ENCODE assay signal across 8 mouse cellular contexts in the genomic region with DNA sequence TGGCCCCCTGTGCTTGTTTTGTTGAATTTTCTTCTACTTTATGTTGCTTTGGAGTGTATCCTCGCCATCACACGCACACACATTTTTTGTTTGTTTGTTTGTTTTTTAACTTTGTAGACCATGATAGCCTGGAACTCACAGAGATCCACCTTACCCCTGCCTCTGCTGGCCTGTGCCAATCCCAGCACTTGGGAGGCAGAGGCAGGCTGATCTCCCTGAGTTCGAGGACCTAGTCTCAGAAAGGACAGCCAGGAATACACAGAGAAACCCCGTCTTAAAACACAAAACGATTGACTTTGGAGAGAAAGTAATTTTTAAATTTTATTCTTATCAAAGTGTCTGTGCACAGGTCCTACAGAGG. TPM values are rescaled to one million over a fixed set of nuclear protein-coding genes. Genes with fewer than 3 reads are reported as not detected.
DNase-seq lines count a peak whose midpoint lies in the region; ATAC-seq and TF ChIP-seq lines count a peak whose summit lies in the region.

No protein-coding gene starts in this region.

- peaks cover 35% of the 10 kb centered on the region for H3K4me1 ChIP-seq in erythroblast, embryonic 14.5 days (ENCODE audit: control insufficient read depth)
- peaks cover 20% of the 10 kb centered on the region for H3K4me1 ChIP-seq in limb, embryonic 12.5 days (replicated peaks)
- peaks cover 18% of the 10 kb centered on the region for H3K4me1 ChIP-seq in neural tube, embryonic 12.5 days

- 0 out of 2 replicates have a peak, but pooled peaks have one; percentile 6 for ATAC-seq in limb, embryonic 12.5 days (ENCODE audit: insufficient number of reproducible peaks, insufficient read depth, low FRiP score, low TSS enrichment, low read depth)
- peak; percentile 34; the same call in 1 of the 2 replicates for ATAC-seq in neural tube, embryonic 12.5 days (ENCODE audit: low FRiP score, low read depth)

- TF ChIP-seq CTCF in layer of hippocampus, adult 2 months (conservative IDR thresholded peaks at IDR 0.05), result peak; percentile 1; the same call in 1 of the 2 replicates

- H3K27ac ChIP-seq in layer of hippocampus, adult 2 months, result peak overlapping the region; percentile 97
- no peak overlapping the region for H3K27ac ChIP-seq in limb, embryonic 12.5 days
- H3K27ac ChIP-seq in neural tube, embryonic 12.5 days, result no peak overlapping the region

- no peak overlapping the region for H3K9ac ChIP-seq in limb, embryonic 12.5 days (replicated peaks)
- no peak overlapping the region for H3K9ac ChIP-seq in neural tube, embryonic 12.5 days

- no peak for DNase-seq in layer of hippocampus, adult 2 months (ENCODE audit: low spot score in 2 of 2)
- no peak for DNase-seq in layer of hippocampus, adult 8-10 months (ENCODE audit: low spot score in 2 of 2)
- no peak for DNase-seq in cerebellum, postnatal 14 days
- no peak for DNase-seq in gastrocnemius, adult 18-20 months (ENCODE audit: low spot score)
- no peak for DNase-seq in cerebellum, adult 9-11 months

- no peaks in the 10 kb centered on the region for H3K27me3 ChIP-seq in erythroblast, embryonic 14.5 days (ENCODE audit: control insufficient read depth)
- no peaks in the 10 kb centered on the region for H3K27me3 ChIP-seq in limb, embryonic 12.5 days
- H3K27me3 ChIP-seq in neural tube, embryonic 12.5 days (replicated peaks), result no peaks in the 10 kb centered on the region

- peak overlapping the region; percentile 90; the same call in 1 of the 2 replicates for H3K4me2 ChIP-seq in limb, embryonic 12.5 days
- peak overlapping the region; percentile 85 for H3K4me2 ChIP-seq in neural tube, embryonic 12.5 days (replicated peaks)

- no peaks in the 10 kb centered on the region for H3K9me3 ChIP-seq in erythroblast, embryonic 14.5 days (ENCODE audit: control insufficient read depth, low read length)
- no peaks in the 10 kb centered on the region for H3K9me3 ChIP-seq in limb, embryonic 12.5 days
- H3K9me3 ChIP-seq in neural tube, embryonic 12.5 days, result no peaks in the 10 kb centered on the region

- H3K36me3 ChIP-seq in erythroblast, embryonic 14.5 days (ENCODE audit: control insufficient read depth), result peaks cover 31% of the 10 kb centered on the region
- peaks cover 22% of the 10 kb centered on the region for H3K36me3 ChIP-seq in limb, embryonic 12.5 days
- H3K36me3 ChIP-seq in neural tube, embryonic 12.5 days, result peaks cover 22% of the 10 kb centered on the region

- 31% methylated on average over 5 of the region's 5 CpGs for WGBS in limb, embryonic 12.5 days
- WGBS in neural tube, embryonic 12.5 days, result 34% methylated on average over 5 of the region's 5 CpGs

- H3K4me3 ChIP-seq in layer of hippocampus, adult 2 months, result peak overlapping the region; percentile 77
- peak overlapping the region; percentile 79 for H3K4me3 ChIP-seq in erythroblast, embryonic 14.5 days (replicated peaks)
- H3K4me3 ChIP-seq in limb, embryonic 12.5 days (replicated peaks), result peak overlapping the region; percentile 93
- 0 out of 2 replicates have a peak overlapping the region, but pooled peaks have one; percentile 96 for H3K4me3 ChIP-seq in neural tube, embryonic 12.5 days

RNA-seq across cellular contexts. Expression of gene Klhl11, which starts 0.4 kb away (rescaled TPM):
- total RNA-seq in layer of hippocampus, adult 2 months (2021), result 100 to 1,000 TPM; 119 to 121 TPM
- total RNA-seq in layer of hippocampus, adult 8-10 months (2022), result 100 to 1,000 TPM in 3 of 4 experiments, 10 to 100 TPM in 1; 97.9 to 121 (median 111) TPM
- 0.03 and 0.06 TPM in 2 replicates for polyA plus RNA-seq in erythroblast, embryonic 14.5 days (2012)
- polyA plus RNA-seq in limb, embryonic 12.5 days (2016; fragmentation: Nextera tagmentation; extraction: Ambion mirVana), result 14.1 and 15.4 TPM in 2 replicates
- 12.3 and 12.4 TPM in 2 replicates for polyA plus RNA-seq in neural tube, embryonic 12.5 days (2016; fragmentation: Nextera tagmentation; extraction: Ambion mirVana)
- total RNA-seq in gastrocnemius, adult 18-20 months (2021), result 1 to 10 TPM; 2.7 to 4.2 TPM

RNA-seq across cellular contexts. Expression of gene Klhl10, which starts 31.2 kb away (rescaled TPM):
- 1 to 10 TPM in 1 of 2 experiments, under 1 TPM in 1; 0.64 to 1.4 TPM for total RNA-seq in layer of hippocampus, adult 2 months (2021)
- total RNA-seq in layer of hippocampus, adult 8-10 months (2022), result 1 to 10 TPM in 3 of 4 experiments, under 1 TPM in 1; 0.92 to 2.2 (median 1.4) TPM
- polyA plus RNA-seq in erythroblast, embryonic 14.5 days (2012), result not detected in 2 replicates
- 1.0 and 1.1 TPM in 2 replicates for polyA plus RNA-seq in limb, embryonic 12.5 days (2016; fragmentation: Nextera tagmentation; extraction: Ambion mirVana)
- 0.76 and 1.1 TPM in 2 replicates for polyA plus RNA-seq in neural tube, embryonic 12.5 days (2016; fragmentation: Nextera tagmentation; extraction: Ambion mirVana)
- under 1 TPM; 0.25 to 0.28 TPM for total RNA-seq in gastrocnemius, adult 18-20 months (2021)

RNA-seq across cellular contexts. Expression of gene Nt5c3b, which starts 31.3 kb away (rescaled TPM):
- total RNA-seq in layer of hippocampus, adult 2 months (2021), result 10 to 100 TPM; 58.4 to 58.7 TPM
- 10 to 100 TPM; 46.8 to 59.5 (median 50.4) TPM for total RNA-seq in layer of hippocampus, adult 8-10 months (2022)
- 1.4 and 1.9 TPM in 2 replicates for polyA plus RNA-seq in erythroblast, embryonic 14.5 days (2012)
- 173 and 183 TPM in 2 replicates for polyA plus RNA-seq in limb, embryonic 12.5 days (2016; fragmentation: Nextera tagmentation; extraction: Ambion mirVana)
- 101 and 105 TPM in 2 replicates for polyA plus RNA-seq in neural tube, embryonic 12.5 days (2016; fragmentation: Nextera tagmentation; extraction: Ambion mirVana)
- 1 to 10 TPM; 7.7 to 8.3 TPM for total RNA-seq in gastrocnemius, adult 18-20 months (2021)

RNA-seq across cellular contexts. Expression of gene Acly, which starts 54.9 kb away (rescaled TPM):
- total RNA-seq in layer of hippocampus, adult 2 months (2021), result 100 to 1,000 TPM; 103 to 117 TPM
- 100 to 1,000 TPM; 121 to 136 (median 128) TPM for total RNA-seq in layer of hippocampus, adult 8-10 months (2022)
- polyA plus RNA-seq in erythroblast, embryonic 14.5 days (2012), result 0.46 and 1.1 TPM in 2 replicates
- polyA plus RNA-seq in limb, embryonic 12.5 days (2016; fragmentation: Nextera tagmentation; extraction: Ambion mirVana), result 186 and 196 TPM in 2 replicates
- polyA plus RNA-seq in neural tube, embryonic 12.5 days (2016; fragmentation: Nextera tagmentation; extraction: Ambion mirVana), result 356 and 377 TPM in 2 replicates
- 10 to 100 TPM in 1 of 2 experiments, 1 to 10 TPM in 1; 9.5 to 12.2 TPM for total RNA-seq in gastrocnemius, adult 18-20 months (2021)

RNA-seq across cellular contexts. Expression of gene Fkbp10, which starts 57.4 kb away (rescaled TPM):
- 1 to 10 TPM; 4.4 to 5.8 TPM for total RNA-seq in layer of hippocampus, adult 2 months (2021)
- 1 to 10 TPM; 5.3 to 9.2 (median 7.1) TPM for total RNA-seq in layer of hippocampus, adult 8-10 months (2022)
- polyA plus RNA-seq in erythroblast, embryonic 14.5 days (2012), result 0.05 and 0.07 TPM in 2 replicates
- 101 and 118 TPM in 2 replicates for polyA plus RNA-seq in limb, embryonic 12.5 days (2016; fragmentation: Nextera tagmentation; extraction: Ambion mirVana)
- polyA plus RNA-seq in neural tube, embryonic 12.5 days (2016; fragmentation: Nextera tagmentation; extraction: Ambion mirVana), result 41.8 and 46.9 TPM in 2 replicates
- 1 to 10 TPM; 1.9 to 2.6 TPM for total RNA-seq in gastrocnemius, adult 18-20 months (2021)

Comparison
In these comparisons a context has a peak if more than half of its experiments do, and no peak if none do; other contexts are left out.
1. RNA of gene Klhl11, which starts 0.4 kb away (total RNA-seq): 119 to 121 TPM in layer of hippocampus, adult 2 months and 97.9 to 121 TPM in layer of hippocampus, adult 8-10 months; 2.7 to 4.2 TPM in gastrocnemius, adult 18-20 months; every median in the first group is over 10 times any median in the second.
2. RNA of gene Nt5c3b, which starts 31.3 kb away (total RNA-seq): 58.4 to 58.7 TPM in layer of hippocampus, adult 2 months and 46.8 to 59.5 TPM in layer of hippocampus, adult 8-10 months; 7.7 to 8.3 TPM in gastrocnemius, adult 18-20 months; every median in the first group is over 4 times any median in the second.
3. Peak in every context shown above with its lines, with median percentiles within 50 percentile points of each other: H3K4me3 ChIP-seq.